Mouse (Mus musculus) hindbrain, postnatal 0 days (tissue): ENCODE results near the gene Ttc39b. TPM values are rescaled to one million over a fixed set of nuclear protein-coding genes. Genes with fewer than 3 reads are reported as not detected.

ENCODE experiments used
- ATAC-seq: fragments of 200-750 bp; cut with Nextera tagmentation; 2 replicates; pipeline ENCODE4 v1.8.0; 2017; ENCODE audit warnings: mild to moderate bottlenecking, moderate TSS enrichment, moderate library complexity
- DNase-seq: peaks from one replicate; pipeline ENCODE4 v3.0.0-alpha.2; 2015; ENCODE audit warnings: low spot score
- H3K27ac ChIP-seq: fragments of 300-500 bp; sonication (generic); 2 replicates; pipeline ENCODE4 v1.5.1; 2014; ENCODE audit warnings: mild to moderate bottlenecking
- H3K27me3 ChIP-seq: fragments of 300-500 bp; sonication (generic); 2 replicates; pipeline ENCODE4 v1.6.1; 2014; ENCODE audit warnings: low read length, mixed read lengths; ENCODE audit not compliant: insufficient read depth
- H3K36me3 ChIP-seq: fragments of 300-500 bp; sonication (generic); 2 replicates; pipeline ENCODE4 v1.6.1; 2014; ENCODE audit warnings: low read length, mixed read lengths; ENCODE audit not compliant: insufficient read depth
- H3K4me1 ChIP-seq: fragments of 300-500 bp; sonication (generic); 2 replicates; pipeline ENCODE4 v1.6.1; 2014; ENCODE audit warnings: antibody characterized with exemption, low read length, mixed read lengths; ENCODE audit not compliant: insufficient read depth
- H3K4me2 ChIP-seq: fragments of 300-500 bp; sonication (generic); 2 replicates; pipeline ENCODE4 v1.6.1; 2014; ENCODE audit warnings: low read depth, mild to moderate bottlenecking, low read length, moderate library complexity, mixed read lengths
- H3K4me3 ChIP-seq: fragments of 300-500 bp; sonication (generic); 2 replicates; pipeline ENCODE4 v1.5.1; 2014; ENCODE audit warnings: low read length
- H3K9ac ChIP-seq: fragments of 300-500 bp; sonication (generic); replicated peaks from 2 replicates; pipeline ENCODE4 v1.6.1; 2014; ENCODE audit warnings: mild to moderate bottlenecking, low read length, moderate library complexity, mixed read lengths
- H3K9me3 ChIP-seq: fragments of 300-500 bp; sonication (generic); 2 replicates; pipeline ENCODE4 v1.6.1; 2016; ENCODE audit warnings: low read length, mixed read lengths
- CTCF ChIP-seq: IDR thresholded peaks from 2 replicates; pipeline ENCODE4 v1.5.1; 2016; ENCODE audit warnings: antibody characterized with exemption, control low read depth, low read depth
- WGBS: fragments of 180-500 bp; shearing (Covaris S2); extraction: QIAGEN DNeasy Blood & Tissue Kit; methylation state at CpG from one replicate; pipeline ENCODE4 v1.1.7; 2014; 5-methylcytosine and 5-hydroxymethylcytosine counted together
- polyA plus RNA-seq: library from polyadenylated mRNA; unstranded; fragments of >200 nt; fragmentation: Nextera tagmentation; extraction: Ambion mirVana; gene quantifications from 2 replicates; pipeline ENCODE4 v1.2.1, GENCODE M21; 2015
- total RNA-seq: library from RNA; depleted of rRNA; stranded (reverse); fragments of >200 nt; gene quantifications from 2 replicates; pipeline ENCODE4 v1.2.3, GENCODE M21; 2014; rRNA removed

Ttc39b gene
- total and polyA plus RNA-seq, 2 experiments from 2014 or later = 8.6 to 16.0 TPM

GRCm38 (mm10) chr4:83182178-83183068 is 141.6 kb downstream of the Ttc39b start:
- Histone ChIP-seq H3K9ac (no peak overlapping the region), H3K27me3 (no peaks in the 10 kb centered on the region), H3K4me1 (no peaks in the 10 kb centered on the region), H3K9me3 (no peaks in the 10 kb centered on the region), H3K4me3 (no peak overlapping the region), H3K27ac (no peak overlapping the region), H3K36me3 (no peaks in the 10 kb centered on the region), H3K4me2 (no peak overlapping the region)
- WGBS = 56% methylated on average over 8 of the region's 8 CpGs
- ATAC-seq (no peak), DNase-seq (peak; percentile 31)
- TF ChIP-seq CTCF = no peak

DNA sequence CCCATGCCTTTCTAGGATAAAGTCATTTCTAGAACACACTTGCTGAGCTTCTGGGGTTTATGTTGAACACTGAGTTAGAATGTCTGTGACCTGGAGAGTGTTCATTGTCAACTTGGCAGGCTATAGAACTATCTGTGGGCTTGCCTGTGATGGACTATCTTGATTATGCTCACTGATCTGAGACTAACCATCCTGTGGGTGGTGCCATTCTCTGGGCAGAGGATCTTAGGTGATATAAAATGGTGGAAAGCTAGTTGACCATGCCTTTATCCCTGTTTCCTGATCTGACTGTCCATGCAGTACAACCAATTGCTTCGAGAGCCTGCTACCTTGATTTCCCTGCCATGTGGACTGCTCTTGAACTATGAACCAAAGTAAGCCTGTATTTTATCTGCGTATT is 146.6 kb downstream of the Ttc39b start:
- no peak for TF ChIP-seq CTCF
- DNase-seq = no peak
- no peaks in the 10 kb centered on the region for H3K27me3 ChIP-seq
- H3K4me1 ChIP-seq = no peaks in the 10 kb centered on the region
- no peaks in the 10 kb centered on the region for H3K36me3 ChIP-seq
- WGBS = 96% methylated on average over 2 of the region's 2 CpGs
- H3K9me3 ChIP-seq = no peaks in the 10 kb centered on the region
- no peak overlapping the region for H3K27ac ChIP-seq
- H3K9ac ChIP-seq = no peak overlapping the region
- no peak overlapping the region for H3K4me3 ChIP-seq
- ATAC-seq = no peak
- no peak overlapping the region for H3K4me2 ChIP-seq

DNA sequence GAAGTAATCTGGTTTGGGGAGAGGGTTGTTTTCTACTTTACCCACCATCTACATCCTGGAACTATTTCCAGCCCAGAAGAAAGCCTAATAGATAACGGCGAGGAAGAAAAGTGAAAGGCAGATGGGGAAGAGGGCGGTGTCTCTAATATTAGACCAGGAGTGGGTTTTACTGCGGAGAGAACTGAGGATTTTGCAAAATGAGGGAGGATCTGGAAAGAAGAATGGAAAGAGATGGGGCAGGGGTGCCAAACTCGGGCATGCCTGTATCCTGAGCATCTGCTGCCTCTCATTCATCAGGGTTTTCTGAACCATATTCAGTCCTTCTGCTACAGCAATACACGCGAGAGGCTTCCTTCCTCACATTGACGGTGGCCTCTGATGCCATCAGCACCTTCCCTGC is 149.1 kb downstream of the Ttc39b start:
- H3K27me3 ChIP-seq = no peaks in the 10 kb centered on the region
- H3K9me3 ChIP-seq = no peaks in the 10 kb centered on the region
- no peak overlapping the region for H3K4me3 ChIP-seq
- H3K36me3 ChIP-seq = no peaks in the 10 kb centered on the region
- ATAC-seq (no peak), DNase-seq (no peak)
- no peak for TF ChIP-seq CTCF
- no peaks in the 10 kb centered on the region for H3K4me1 ChIP-seq
- no peak overlapping the region for H3K9ac ChIP-seq
- 83% methylated on average over 8 of the region's 8 CpGs for WGBS
- no peak overlapping the region for H3K27ac ChIP-seq
- no peak overlapping the region for H3K4me2 ChIP-seq

DNA sequence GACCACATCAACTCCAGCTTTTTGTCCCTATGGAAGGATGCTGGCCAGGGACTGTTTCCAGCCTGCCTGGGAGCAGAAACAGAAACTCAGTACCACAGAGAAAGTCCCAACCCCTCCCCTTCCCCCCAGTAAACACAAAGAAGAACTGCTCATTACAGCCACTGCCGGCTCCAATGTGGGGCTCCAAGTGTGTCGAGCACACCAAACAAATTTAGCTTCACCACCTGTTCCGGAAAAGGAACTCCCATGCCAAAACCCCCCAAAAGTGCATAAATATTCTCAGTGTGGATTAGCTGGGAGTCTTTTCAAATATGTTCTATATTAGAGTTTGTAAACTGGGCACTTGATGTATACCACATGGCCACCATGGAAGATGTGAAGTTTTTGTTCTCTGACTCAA is 151.8 kb downstream of the Ttc39b start:
- H3K4me3 ChIP-seq = no peak overlapping the region
- no peak for DNase-seq
- 46% methylated on average over 3 of the region's 3 CpGs for WGBS
- H3K27me3 ChIP-seq = no peaks in the 10 kb centered on the region
- no peak overlapping the region for H3K4me2 ChIP-seq
- no peaks in the 10 kb centered on the region for H3K4me1 ChIP-seq
- H3K27ac ChIP-seq = no peak overlapping the region
- H3K9me3 ChIP-seq = no peaks in the 10 kb centered on the region
- no peaks in the 10 kb centered on the region for H3K36me3 ChIP-seq
- TF ChIP-seq CTCF = no peak
- H3K9ac ChIP-seq = no peak overlapping the region
- no peak for ATAC-seq

GRCm38 (mm10) chr4:83170741-83171140 is 153.3 kb downstream of the Ttc39b start:
- DNase-seq = no peak
- no peaks in the 10 kb centered on the region for H3K36me3 ChIP-seq
- H3K9me3 ChIP-seq = no peaks in the 10 kb centered on the region
- no peak overlapping the region for H3K4me3 ChIP-seq
- ATAC-seq = no peak
- H3K27ac ChIP-seq = no peak overlapping the region
- no peak overlapping the region for H3K4me2 ChIP-seq
- WGBS = 45% methylated on average over 9 of the region's 9 CpGs
- H3K27me3 ChIP-seq = no peaks in the 10 kb centered on the region
- no peak for TF ChIP-seq CTCF
- H3K4me1 ChIP-seq = no peaks in the 10 kb centered on the region
- H3K9ac ChIP-seq = no peak overlapping the region

Other genes starting within 250 kb of the Ttc39b start
- gene Snapc3, start 93.5 kb upstream of the Ttc39b start, total RNA-seq = 20.1 and 42.8 TPM in 2 replicates
- 30.6 and 34.1 TPM in 2 replicates for gene Snapc3, start 93.5 kb upstream of the Ttc39b start, polyA plus RNA-seq
- gene Psip1, start 162.2 kb upstream of the Ttc39b start, total RNA-seq = 151 and 176 TPM in 2 replicates
- 284 and 285 TPM in 2 replicates for gene Psip1, start 162.2 kb upstream of the Ttc39b start, polyA plus RNA-seq
- 1.1 and 3.2 TPM in 2 replicates for gene Ccdc171, start 201.3 kb upstream of the Ttc39b start, total RNA-seq
- gene Ccdc171, start 201.3 kb upstream of the Ttc39b start, polyA plus RNA-seq = 2.0 and 2.3 TPM in 2 replicates